Mouse (Mus musculus) spleen, adult 2 months (tissue): ENCODE data around the gene Ten1. TPM values are rescaled to one million over a fixed set of nuclear protein-coding genes. Genes with fewer than 3 reads are reported as not detected.

Source experiments
- DNase-seq, 2 experiments: peaks; one replicate each; pipeline versions ENCODE4 v3.0.0 to v3.0.0-alpha.2; 2012 to 2021; ENCODE audit warnings: low spot score in 2 of 2, low read depth in 1 of 2
- H3K27ac ChIP-seq: fragments of 200-500 bp; 2 replicates; pipeline ENCODE4 v1.5.1; 2012; ENCODE audit warnings: low read length, inconsistent platforms; ENCODE audit not compliant: insufficient read depth
- H3K27me3 ChIP-seq: fragments of 200-500 bp; 2 replicates; pipeline ENCODE4 v1.6.1; 2012; ENCODE audit warnings: mild to moderate bottlenecking, moderate library complexity, low read length, inconsistent platforms; ENCODE audit not compliant: control insufficient read depth, insufficient read depth
- H3K36me3 ChIP-seq: fragments of 200-500 bp; 2 replicates; pipeline ENCODE4 v1.6.1; 2012; ENCODE audit warnings: mild to moderate bottlenecking, low read length, inconsistent platforms; ENCODE audit not compliant: control insufficient read depth, insufficient read depth
- H3K4me1 ChIP-seq: fragments of 200-500 bp; 2 replicates; pipeline ENCODE4 v1.6.1; 2011; ENCODE audit warnings: inconsistent platforms; ENCODE audit not compliant: control insufficient read depth, insufficient read depth, insufficient read length
- H3K4me3 ChIP-seq: fragments of 200-500 bp; 2 replicates; pipeline ENCODE4 v1.5.1; 2011; ENCODE audit warnings: mild to moderate bottlenecking, inconsistent platforms; ENCODE audit not compliant: insufficient read depth, insufficient read length; ENCODE audit errors: extremely low read depth
- CTCF ChIP-seq: fragments of 200-500 bp; IDR thresholded peaks from 2 replicates; pipeline ENCODE4 v1.5.1; 2011; ENCODE audit warnings: mild to moderate bottlenecking, inconsistent platforms; ENCODE audit not compliant: insufficient read depth, insufficient read length, insufficient replicate concordance; ENCODE audit errors: extremely low read depth
- POLR2A ChIP-seq: fragments of 200-500 bp; IDR thresholded peaks from 2 replicates; pipeline ENCODE4 v1.6.1; 2011; ENCODE audit warnings: low read depth, low read length, inconsistent platforms
- WGBS: fragments of 180-500 bp; shearing (Covaris S2); methylation state at CpG from one replicate; pipeline ENCODE4 v1.1.7; 2018; 5-methylcytosine and 5-hydroxymethylcytosine counted together
- polyA plus RNA-seq: library from polyadenylated mRNA; depleted of rRNA; stranded (reverse); fragments of >200 nt; gene quantifications from 2 replicates; pipeline ENCODE4 v1.2.3, GENCODE M21; 2012

Ten1 gene
- polyA plus RNA-seq, 1 experiment, result 18.3 TPM

- Histone ChIP-seq H3K27me3 (no peaks in the 10 kb centered on the region), H3K4me1 (peaks cover 5% of the 10 kb centered on the region; the same call in 1 of the 2 replicates), H3K4me3 (no peak overlapping the region), H3K27ac (no peak overlapping the region), H3K36me3 (no peaks in the 10 kb centered on the region)
- WGBS, result 95% methylated on average over 18 of the region's 18 CpGs
- no peak for DNase-seq
- TF ChIP-seq CTCF, result no peak
- no peak for TF ChIP-seq POLR2A
Observed at GRCm38 (mm10) chr11:116196866-116197583, 1.6 kb upstream of the Ten1 start.

GRCm38 (mm10) chr11:116197584-116197906 lies 1.1 kb upstream of the Ten1 start:
- no peak overlapping the region for H3K4me3 ChIP-seq
- no peaks in the 10 kb centered on the region for H3K36me3 ChIP-seq
- 85% methylated on average over 6 of the region's 6 CpGs for WGBS
- no peaks in the 10 kb centered on the region for H3K27me3 ChIP-seq
- no peak overlapping the region for H3K27ac ChIP-seq
- TF ChIP-seq POLR2A (no peak), CTCF (no peak)
- DNase-seq, result no peak
- H3K4me1 ChIP-seq, result peaks cover 5% of the 10 kb centered on the region; the same call in 1 of the 2 replicates

- no peak for DNase-seq
- peak overlapping the region; percentile 50 for H3K27ac ChIP-seq
- TF ChIP-seq POLR2A (no peak), CTCF (no peak)
- peak overlapping the region; percentile 94 for H3K4me3 ChIP-seq
- no peaks in the 10 kb centered on the region for H3K27me3 ChIP-seq
- H3K36me3 ChIP-seq, result no peaks in the 10 kb centered on the region
- WGBS, result 10% methylated on average over 13 of the region's 13 CpGs
- peaks cover 5% of the 10 kb centered on the region; the same call in 1 of the 2 replicates for H3K4me1 ChIP-seq
Observed at GRCm38 (mm10) chr11:116198132-116198531, 523 bp upstream of the Ten1 start.

- TF ChIP-seq CTCF, result no peak
- TF ChIP-seq POLR2A, result no peak
- no peak for DNase-seq
- Histone ChIP-seq H3K36me3 (peaks cover 6% of the 10 kb centered on the region), H3K27me3 (no peaks in the 10 kb centered on the region), H3K4me1 (no peaks in the 10 kb centered on the region), H3K27ac (no peak overlapping the region), H3K4me3 (no peak overlapping the region)
- 89% methylated on average over 2 of the region's 2 CpGs for WGBS
Observed at GRCm38 (mm10) chr11:116201151-116201550, 2.5 kb downstream of the Ten1 start.

GRCm38 (mm10) chr11:116203150-116203549 lies 4.5 kb downstream of the Ten1 start:
- H3K36me3 ChIP-seq, result peaks cover 14% of the 10 kb centered on the region
- DNase-seq, result no peak
- H3K4me3 ChIP-seq, result no peak overlapping the region
- TF ChIP-seq CTCF (no peak), POLR2A (no peak)
- no peaks in the 10 kb centered on the region for H3K4me1 ChIP-seq
- H3K27me3 ChIP-seq, result no peaks in the 10 kb centered on the region
- H3K27ac ChIP-seq, result no peak overlapping the region
- WGBS, result 94% methylated on average over 3 of the region's 3 CpGs

GRCm38 (mm10) chr11:116206678-116207077 lies 8.0 kb downstream of the Ten1 start:
- WGBS, result 70% methylated on average over 4 of the region's 4 CpGs
- no peak for TF ChIP-seq POLR2A
- no peak for TF ChIP-seq CTCF
- Histone ChIP-seq H3K27ac (no peak overlapping the region), H3K27me3 (no peaks in the 10 kb centered on the region), H3K36me3 (peaks cover 14% of the 10 kb centered on the region), H3K4me3 (no peak overlapping the region), H3K4me1 (no peaks in the 10 kb centered on the region)
- no peak for DNase-seq

GRCm38 (mm10) chr11:116208660-116209059 lies 10.0 kb downstream of the Ten1 start:
- Histone ChIP-seq H3K36me3 (peaks cover 14% of the 10 kb centered on the region), H3K4me3 (no peak overlapping the region), H3K27ac (no peak overlapping the region), H3K27me3 (no peaks in the 10 kb centered on the region), H3K4me1 (no peaks in the 10 kb centered on the region)
- DNase-seq, result no peak
- 95% methylated on average over 3 of the region's 3 CpGs for WGBS
- no peak for TF ChIP-seq POLR2A
- TF ChIP-seq CTCF, result no peak
